Mouse (Mus musculus) layer of hippocampus, adult 8-10 months (tissue): ENCODE results near the gene Eif4enif1. TPM values are rescaled to one million over a fixed set of nuclear protein-coding genes. Genes with fewer than 3 reads are reported as not detected.
"Not testable (repeated sequence)": the region's sequence is repeated elsewhere in the genome, so short reads cannot be mapped to it uniquely, and the experiment has no call there.

Experiments used
- DNase-seq, 2 experiments: peaks; one replicate each; pipeline ENCODE4 v3.0.0; 2022; ENCODE audit warnings: low spot score in 2 of 2
- total RNA-seq, 4 experiments: library from RNA; stranded (reverse); gene quantifications; 2 replicates each; pipeline ENCODE4 v1.2.4; 2022

Gene Eif4enif1
- 10 to 100 TPM; 65.3 to 75.5 (median 69.9) TPM for total RNA-seq

DNA sequence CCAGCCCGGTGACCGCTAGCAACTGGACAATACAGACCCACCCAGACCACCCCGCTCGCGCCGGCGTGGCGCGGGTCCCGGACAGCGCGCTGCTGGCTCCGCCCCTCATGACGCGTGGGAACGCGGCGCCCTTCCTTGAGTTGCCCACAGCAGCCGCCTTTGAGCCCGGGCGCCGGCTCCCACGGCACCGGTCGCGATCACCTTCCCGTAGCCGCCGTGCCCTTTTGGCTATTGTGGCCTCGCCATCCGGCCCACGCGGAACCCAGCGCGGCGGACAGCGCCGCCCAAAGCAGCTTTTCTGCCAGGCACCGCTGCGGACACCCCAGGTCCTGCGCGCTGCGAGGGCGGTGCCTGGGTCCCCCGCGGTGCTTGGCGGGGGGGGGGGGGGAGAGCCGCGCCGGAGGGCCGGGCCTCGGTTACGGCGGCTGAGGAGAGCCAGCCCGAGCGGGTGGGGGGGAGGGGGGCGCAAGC lies at the start of gene Eif4enif1:
TSS of gene Eif4enif1 (plus strand) at position 162 of the 471 bp plus-strand sequence.
- DNase-seq, result peak; percentile 86 to 93

DNA sequence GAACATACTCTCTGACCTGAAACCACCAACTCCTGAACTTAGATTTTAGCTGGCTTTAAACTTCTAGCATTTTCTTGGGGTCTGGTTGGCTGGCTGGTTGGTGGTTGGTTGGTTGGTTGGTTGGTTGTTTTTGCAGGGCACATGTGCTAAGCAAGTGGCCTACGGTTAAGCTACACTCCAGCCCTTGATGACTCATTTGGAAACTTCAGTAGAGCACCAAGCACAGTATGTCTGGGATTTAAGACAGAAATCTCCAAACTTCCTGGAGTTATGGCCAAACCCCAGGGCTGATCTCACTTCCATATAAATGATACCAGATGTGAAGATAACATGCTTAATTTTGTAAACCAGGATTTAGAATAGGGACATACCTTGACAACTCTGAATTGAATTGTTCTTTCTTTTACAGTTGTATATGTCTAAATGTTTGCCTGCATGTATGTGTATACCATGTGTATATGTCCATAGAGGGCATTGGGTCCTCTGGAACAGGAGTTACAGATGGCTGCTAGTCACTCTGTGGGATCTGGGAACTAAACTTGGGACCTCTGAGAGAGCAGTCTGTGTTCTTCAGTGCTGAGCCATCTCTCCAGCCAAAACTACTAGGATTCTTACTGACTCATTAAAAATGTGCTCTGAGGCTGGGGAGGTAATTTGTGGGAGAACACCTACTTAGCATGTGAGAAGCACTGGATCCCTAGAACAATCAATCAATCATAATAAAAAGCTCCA lies 48.4 kb upstream of the Eif4enif1 start:
- DNase-seq, result peak; percentile 70

DNA sequence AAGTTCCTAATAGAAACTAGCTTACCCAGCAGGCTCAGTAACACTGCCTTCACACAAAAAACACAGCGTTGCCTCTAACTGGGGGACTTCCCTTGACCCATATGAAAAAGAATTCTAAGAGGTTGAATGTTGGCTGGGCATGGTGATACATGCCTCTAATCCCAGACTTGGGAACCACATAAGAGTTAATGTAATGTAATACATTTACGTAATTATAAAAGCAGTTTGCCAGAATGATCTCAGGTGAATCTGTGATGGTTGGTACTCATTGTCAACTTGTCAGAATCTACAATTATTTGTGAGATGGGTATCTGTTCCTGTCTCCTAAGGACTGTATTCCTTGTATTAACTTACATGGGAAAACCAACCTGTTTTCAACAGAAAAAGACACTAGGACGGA lies 45.2 kb upstream of the Eif4enif1 start:
- DNase-seq, result not testable (repeated sequence)

DNA sequence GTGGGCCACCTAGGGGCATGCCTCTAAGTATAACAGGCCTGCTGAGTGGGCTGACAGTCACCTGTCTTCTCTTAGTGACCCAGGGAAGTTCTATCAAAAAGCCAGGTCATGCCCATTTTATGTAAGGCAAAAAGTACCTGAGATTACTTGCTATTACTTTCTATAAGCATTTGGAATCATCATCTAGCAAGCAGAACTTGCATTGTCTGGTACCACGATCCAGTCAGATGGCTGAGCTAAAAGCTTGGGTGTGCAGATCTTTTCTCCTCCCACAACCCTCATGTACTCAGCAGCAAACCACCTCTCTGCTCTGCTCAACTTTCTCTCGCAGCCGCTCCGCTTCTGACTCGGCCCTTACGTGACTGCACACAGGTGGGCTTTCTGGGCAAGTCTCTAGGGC lies 44.2 kb upstream of the Eif4enif1 start:
- DNase-seq, result not testable (repeated sequence)

DNA sequence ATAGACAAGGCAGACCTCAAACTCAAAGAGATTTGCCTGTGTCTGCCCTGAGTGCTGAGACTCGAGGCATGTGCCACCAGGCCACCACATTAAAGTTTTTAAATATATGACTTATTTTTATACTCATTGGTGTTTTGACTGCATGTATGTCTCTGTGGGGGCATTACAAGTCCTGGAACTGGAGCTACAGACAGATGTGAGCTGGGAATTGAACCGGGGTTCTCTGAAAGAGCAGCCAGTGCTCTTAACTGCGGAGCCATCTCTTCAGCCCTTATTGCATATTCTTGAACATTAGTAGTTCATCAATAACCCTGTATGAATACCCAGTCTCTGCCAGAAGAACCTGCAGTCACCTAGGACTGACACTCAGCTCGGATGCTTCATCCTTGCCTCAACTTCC lies 43.4 kb upstream of the Eif4enif1 start:
- DNase-seq, result not testable (repeated sequence)

DNA sequence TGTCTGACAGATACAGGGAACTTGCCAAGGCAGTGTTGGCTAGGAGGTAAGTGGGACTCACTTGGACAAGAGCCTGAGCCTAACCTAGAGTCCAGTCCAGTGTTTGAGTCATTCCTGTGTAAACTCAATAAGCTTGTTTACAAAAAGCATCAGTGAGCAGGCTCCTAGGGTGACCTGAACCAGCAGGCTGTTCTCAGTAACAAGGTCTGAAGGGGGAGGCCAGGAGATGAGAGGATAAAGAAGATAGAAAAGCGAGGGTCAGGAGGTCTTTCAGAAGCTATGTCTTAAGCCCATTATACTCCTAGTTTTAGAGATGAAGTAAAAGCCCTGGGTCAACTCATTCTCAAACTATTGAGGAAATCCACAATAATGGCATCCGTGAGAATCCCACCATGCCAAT lies 40.8 kb upstream of the Eif4enif1 start:
- DNase-seq, result peak; percentile 57 to 65

DNA sequence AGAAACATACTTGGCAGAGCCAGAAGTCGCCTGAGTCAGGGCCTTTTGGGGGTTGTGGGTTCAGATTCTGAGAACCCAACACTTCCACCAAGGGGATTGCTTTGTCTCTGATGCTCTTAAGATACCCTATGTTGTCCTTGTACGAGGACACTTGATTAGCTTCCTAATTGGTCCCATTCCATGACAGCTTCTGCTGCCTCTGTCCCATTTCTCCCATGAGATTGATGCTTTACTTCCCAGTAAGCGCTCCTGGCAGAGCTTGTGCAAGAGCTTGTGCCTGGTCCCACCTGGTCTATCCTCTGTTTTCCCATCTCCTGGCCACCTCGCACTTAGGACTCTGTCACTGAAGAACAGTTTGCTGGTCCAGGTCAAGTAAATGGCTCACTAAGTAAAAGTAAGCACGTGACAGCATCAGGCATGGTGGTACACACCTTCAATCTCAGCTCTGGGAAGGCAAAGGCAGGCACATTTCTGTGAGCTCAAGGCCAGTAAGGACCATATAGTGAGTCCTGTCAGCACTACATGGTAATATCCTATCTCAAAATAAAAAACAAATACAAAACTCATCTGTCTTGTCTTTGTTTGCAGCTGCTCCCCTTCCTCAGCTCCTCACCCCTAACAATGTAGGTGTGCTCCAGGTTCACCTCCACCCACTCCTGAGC lies 39.8 kb upstream of the Eif4enif1 start:
- DNase-seq, result peak; percentile 69 to 75

DNA sequence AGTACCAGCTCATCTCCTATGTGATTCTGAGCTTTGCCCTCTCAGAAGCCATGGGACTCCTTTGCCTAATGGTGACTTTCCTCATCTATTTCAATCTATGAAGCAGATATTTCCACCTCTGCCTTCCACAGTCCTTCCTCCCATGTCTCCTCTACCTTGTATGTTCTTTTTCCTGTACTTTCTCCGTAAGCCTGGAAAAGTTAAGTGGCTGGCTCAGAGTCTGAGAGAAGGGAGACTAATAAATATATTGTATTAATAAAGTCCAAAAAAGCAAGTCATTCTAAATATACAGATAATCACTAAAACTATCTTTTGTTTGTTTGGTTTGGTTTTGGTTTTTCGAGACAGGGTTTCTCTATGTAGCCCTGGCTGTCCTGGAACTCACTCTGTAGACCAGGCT lies 39.1 kb upstream of the Eif4enif1 start:
- not testable (repeated sequence) for DNase-seq

DNA sequence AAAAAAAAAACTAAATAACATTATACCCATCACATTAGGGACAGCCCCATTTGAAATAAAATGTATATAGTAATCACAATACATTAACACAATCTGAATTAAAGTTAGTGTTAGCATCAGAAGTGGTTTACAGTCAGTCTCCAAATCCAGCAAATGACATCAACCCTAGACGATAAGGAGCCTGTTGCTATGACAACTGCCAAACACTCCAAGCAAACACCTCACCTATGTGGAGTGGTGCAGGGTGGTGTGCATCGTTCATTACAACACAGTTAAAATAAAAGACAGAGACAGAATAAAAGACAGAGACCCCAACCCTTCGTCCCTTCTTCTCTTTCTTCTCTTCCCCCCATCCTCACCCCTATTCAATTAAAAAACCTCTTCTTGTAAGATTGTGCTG lies 38.5 kb upstream of the Eif4enif1 start:
- not testable (repeated sequence) for DNase-seq

DNA sequence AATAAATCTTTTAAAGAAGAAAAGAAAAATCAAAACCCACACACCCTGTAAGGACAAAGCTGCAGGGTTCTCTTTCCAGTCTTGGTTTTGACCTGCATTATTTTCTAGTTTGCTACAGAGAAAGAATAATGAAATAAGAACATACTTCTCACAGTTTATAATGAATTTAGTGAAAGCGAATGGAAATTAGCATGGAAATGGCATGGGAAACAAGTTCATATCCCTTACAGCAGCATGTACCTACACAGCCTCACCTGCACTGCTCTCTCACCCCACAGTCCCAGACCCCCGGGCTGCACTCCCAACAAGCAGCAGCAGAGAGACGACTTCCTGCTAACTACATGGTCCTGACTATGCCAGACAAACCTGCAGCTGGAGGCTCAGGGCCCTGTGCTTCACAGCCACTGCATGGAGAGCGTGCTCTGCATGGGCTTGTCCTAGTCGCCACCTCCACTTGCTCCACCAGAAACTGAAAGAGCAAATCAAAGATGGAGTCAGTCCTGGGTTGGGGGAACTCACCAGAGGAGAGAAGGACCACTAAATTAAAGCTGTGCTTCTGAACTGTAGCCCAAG lies 36.9 kb upstream of the Eif4enif1 start:
- DNase-seq, result not testable (repeated sequence)

DNA sequence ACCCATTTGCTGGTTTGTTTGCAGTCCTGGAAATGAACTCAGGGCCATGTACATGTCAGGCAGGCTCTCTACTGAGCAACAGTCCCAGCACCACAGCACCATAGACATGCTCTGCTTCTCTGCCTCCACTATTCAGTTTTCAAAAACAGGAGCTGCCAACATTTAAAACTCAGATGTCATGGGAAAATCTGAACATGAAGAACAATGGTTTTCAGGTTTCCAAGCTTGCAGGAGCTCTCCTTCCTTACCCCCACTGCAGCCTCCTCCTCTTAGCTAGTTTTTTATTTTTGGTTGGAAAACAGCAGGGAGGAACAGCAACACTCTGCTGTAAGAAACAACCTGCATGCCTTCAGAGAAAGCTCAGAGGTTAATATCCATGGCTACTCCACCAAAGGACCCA lies 35.9 kb upstream of the Eif4enif1 start:
- not testable (repeated sequence) for DNase-seq

DNA sequence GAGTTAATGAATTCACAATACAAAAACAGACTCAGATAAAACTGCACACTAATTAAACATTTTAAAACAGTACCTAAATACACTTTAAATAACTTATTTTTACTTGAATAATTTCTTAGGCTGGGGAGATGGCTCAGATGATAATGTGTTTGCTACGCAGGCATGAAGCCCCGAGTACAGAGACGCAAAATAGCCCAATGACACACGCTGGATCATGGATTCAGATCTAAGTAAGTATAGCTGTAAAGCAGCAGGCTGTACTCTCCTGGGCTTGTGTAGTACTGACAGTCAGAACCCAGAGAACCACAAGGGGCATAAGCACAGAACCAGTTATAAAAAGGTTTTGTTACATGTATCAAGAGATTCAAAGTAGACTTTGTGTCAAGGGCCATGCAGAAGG lies 35.1 kb upstream of the Eif4enif1 start:
- DNase-seq, result not testable (repeated sequence)

DNA sequence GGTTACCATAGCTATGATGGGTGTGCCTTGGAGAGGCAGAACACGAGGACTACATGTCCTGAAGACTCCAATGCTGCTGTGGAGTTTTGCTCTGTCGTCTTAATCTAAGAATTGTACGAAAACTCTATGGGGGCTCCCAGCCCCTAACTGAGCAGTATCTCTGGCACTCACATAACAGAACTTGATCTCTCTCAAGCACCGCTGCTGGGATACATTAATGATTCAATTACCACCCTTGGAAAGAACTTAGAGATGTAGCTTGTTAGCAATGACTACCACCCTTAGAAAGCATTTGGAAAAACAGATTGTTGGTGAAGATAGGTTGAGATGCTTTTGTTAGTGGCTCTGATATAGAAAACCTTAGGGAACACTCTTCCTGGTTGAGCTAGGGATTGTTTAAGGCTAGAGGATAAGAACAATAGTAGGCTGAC lies 34.6 kb upstream of the Eif4enif1 start:
- not testable (repeated sequence) for DNase-seq

DNA sequence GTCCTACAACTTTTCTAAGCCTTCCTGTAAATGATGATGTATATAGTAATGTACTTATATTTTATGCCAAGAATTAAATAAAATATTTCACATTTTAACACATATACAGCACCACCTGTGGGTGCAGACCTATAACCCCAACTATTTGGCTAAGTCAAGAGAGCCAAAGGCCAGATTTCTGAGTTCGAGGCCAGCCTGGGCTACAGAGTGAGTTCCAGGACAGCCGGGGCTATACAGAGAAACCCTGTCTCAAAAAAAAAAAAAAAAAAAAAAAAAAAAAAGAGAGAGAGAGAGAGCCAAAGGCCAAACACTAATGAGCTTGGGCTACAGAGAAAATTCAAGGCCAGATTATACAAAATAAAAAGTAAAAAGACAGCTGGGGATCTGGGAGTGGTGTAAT lies 33.1 kb upstream of the Eif4enif1 start:
- not testable (repeated sequence) for DNase-seq

DNA sequence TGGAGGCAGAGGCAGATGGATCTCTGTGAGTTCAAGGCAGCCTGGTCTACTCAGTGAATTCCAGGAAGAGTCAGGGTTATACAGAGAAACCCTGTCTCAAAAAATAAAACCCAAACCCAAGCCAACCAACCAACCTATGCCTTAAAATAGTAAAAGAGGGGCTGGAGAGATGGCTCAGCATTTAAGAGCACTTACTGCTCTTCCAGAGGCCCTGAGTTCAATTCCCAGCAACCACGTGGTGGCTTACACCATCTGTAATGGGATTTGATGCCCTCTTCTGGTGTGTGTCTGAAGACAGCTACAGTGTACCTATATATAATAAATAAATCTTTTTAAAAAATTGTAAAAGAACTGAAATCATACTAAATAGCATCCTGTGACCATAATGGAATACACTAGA lies 30.3 kb upstream of the Eif4enif1 start:
- peak; percentile 48 to 54 for DNase-seq

DNA sequence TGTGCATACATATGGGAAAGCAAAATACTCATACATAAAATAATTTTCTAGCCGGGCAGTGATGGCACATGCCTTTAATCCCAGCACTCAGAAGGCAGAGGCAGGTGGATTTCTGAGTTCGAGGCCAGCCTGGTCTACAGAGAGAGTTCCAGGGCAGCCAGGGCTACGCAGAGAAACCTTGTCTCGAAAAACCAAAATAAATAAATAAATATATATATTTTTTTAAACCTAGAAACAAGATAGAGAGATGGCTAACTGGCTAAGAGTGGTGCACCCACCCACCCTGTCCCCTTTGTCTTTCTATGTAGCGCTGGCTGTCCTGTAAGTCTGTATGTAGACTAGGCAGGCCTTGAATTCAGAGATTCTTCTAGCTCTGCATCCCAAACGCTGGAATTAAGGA lies 29.7 kb upstream of the Eif4enif1 start:
- DNase-seq, result not testable (repeated sequence)

DNA sequence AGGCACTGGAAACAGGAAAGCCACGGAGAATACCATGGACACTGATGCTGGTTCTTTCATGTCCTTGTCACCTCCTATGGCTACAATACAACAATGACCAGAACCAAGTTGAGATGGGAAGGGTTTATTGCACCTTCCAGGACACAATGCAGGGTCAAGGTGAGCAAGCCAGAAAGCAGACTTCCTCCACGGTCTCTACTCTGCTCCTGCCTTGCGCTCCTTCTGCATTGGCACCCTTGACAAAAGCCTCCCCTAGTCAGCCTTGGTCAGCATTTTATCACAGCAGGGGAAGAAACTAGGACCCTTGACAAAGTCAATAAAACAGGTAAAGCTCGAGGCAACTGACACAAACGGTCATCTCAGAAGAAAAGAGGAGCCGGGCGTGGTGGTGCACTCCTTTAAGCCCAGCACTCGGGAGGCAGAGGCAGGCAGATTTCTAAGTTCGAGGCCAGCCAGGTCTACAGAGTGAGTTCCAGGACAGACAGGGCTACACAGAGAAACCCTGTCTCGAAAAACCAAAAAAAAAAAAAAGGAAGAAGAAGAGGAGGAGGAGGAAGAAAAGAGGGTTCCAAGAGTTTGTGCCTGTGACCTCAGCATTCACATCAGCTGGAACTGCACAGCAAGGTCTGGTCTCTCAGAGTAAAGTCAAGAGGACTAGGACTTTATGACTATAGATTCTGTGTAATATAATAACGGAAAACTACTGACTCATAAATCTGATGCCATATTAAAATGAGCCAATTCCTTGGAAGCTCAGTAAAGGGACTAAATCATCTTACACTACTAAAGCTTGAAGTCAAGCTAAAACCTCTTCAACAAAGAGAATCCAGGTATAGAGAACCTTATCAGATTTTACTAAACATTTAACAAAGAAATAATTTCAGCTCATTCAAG lies 28.5 kb upstream of the Eif4enif1 start:
- peak; percentile 72 to 76 for DNase-seq

DNA sequence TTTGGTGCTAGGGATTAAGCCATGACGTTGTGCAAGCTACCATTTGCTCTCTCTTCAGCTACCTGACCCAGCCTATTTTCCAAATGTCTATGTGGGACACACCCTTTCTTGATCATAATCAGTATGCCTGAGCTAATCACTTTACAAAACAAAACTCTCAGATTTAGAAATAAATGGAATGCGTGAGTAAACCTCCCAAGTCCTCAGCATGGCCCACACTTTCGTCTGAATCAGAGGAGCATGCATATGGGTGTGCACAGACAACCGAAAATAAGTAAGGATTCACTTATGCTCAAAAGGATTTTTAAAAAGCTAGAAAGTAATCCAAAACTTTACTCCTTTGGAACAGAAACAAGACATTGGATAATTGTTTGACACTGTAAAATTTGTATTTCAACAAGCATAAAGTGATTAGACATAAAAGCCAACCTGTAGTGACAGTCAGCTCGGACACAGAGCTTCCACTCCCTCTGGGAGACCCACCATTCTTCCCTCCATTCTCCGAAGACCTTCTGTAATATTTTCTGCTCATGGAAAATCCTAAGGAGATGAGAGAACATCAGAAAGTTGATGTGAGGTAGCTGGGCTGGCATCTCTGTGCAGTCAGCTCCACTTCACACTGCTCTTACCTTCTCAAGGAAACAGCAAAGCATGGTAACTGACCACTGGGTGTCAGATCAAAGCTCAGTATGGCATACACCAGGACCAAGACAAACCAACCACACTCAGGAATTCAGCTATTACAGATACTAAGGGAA lies 23.0 kb upstream of the Eif4enif1 start:
- DNase-seq, result not testable (repeated sequence)

DNA sequence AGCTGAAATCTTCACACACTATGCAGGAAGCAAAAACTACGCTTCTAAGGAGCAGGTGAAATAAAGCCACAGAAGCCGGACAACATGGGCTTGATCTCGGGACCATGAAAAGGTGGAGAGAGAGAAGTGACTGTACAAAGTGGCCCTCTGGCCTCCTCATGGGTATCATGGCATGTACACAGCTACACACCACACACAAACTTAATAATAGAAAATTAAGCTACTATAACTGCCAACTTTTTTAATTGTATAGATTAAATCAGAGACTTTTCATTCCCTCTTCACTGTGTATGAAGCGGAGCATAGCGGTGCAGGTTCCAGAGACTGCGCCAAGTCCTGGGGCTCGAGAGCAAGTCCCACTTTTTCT lies 22.5 kb upstream of the Eif4enif1 start:
- DNase-seq, result not testable (repeated sequence)

DNA sequence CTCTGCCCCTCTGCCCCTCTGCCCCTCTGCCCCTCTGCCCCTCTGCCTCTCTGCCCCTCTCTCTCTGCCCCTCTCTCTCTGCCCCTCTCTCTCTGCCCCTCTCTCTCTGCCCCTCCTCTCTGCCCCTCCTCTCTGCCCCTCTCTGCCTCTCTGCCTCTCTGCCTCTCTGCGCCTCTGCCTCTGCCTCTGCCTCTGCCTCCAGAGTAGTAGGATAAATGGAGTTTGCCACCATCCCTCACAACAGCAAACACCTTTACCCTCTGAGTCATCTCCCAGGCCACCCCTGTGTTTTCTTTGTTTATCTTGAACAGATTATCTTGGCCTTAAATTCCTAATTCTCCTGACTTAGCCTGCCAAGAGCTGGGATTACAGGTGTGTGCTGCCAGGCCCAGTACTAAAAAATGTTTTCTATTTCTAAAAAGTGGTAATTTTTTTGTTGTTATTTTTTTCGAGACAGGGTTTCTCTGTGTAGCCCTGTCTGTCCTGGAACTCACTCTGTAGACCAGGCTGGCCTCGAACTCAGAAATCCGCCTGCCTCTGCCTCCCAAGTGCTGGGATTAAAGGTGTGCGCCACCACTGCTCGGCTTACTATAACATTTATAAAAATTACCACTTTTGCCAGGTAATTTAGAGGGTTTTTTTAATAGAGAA lies 21.6 kb upstream of the Eif4enif1 start:
- not testable (repeated sequence) for DNase-seq
